Mouse (Mus musculus): Measurements from ENCODE around the gene Ift88.

Ift88 gene

GRCm38 (mm10) chr14:57533841-57534240 lies 110.0 kb downstream of the Ift88 start:
- DNase-seq: peak; percentile 89

GRCm38 (mm10) chr14:57534346-57534745 lies 110.5 kb downstream of the Ift88 start:
- DNase-seq: peak; percentile 94

- peak; percentile 99 for DNase-seq
Observed at GRCm38 (mm10) chr14:57534961-57535360, 111.1 kb downstream of the Ift88 start.

- peak; percentile 95 for DNase-seq
Observed at GRCm38 (mm10) chr14:57535646-57536045, 111.8 kb downstream of the Ift88 start.

- no peak for DNase-seq
Observed at GRCm38 (mm10) chr14:57536820-57537219, 113.0 kb downstream of the Ift88 start.

GRCm38 (mm10) chr14:57537261-57538015 lies 113.6 kb downstream of the Ift88 start:
- peak; percentile 94 for DNase-seq

GRCm38 (mm10) chr14:57540683-57541082 lies 116.8 kb downstream of the Ift88 start:
- DNase-seq: no peak

- no peak for DNase-seq
Observed at GRCm38 (mm10) chr14:57542231-57542630, 118.4 kb downstream of the Ift88 start.

GRCm38 (mm10) chr14:57543420-57544039 lies 119.7 kb downstream of the Ift88 start:
- no peak for DNase-seq

- peak; percentile 65 for DNase-seq
Observed at GRCm38 (mm10) chr14:57545526-57545925, 121.7 kb downstream of the Ift88 start.

- DNase-seq: peak; percentile 34
Observed at GRCm38 (mm10) chr14:57546131-57546530, 122.3 kb downstream of the Ift88 start.

GRCm38 (mm10) chr14:57546557-57547021 lies 122.7 kb downstream of the Ift88 start:
- no peak for DNase-seq

- no peak for DNase-seq
Observed at GRCm38 (mm10) chr14:57547062-57547461, 123.2 kb downstream of the Ift88 start.

GRCm38 (mm10) chr14:57552945-57553344 lies 129.1 kb downstream of the Ift88 start:
- DNase-seq: no peak

- peak; percentile 45 for DNase-seq
Observed at GRCm38 (mm10) chr14:57554434-57554833, 130.6 kb downstream of the Ift88 start.

- peak; percentile 45 for DNase-seq
Observed at GRCm38 (mm10) chr14:57555471-57556070, 131.7 kb downstream of the Ift88 start.

GRCm38 (mm10) chr14:57556922-57557321 lies 133.1 kb downstream of the Ift88 start:
- DNase-seq: no peak

GRCm38 (mm10) chr14:57565626-57566025 lies 141.8 kb downstream of the Ift88 start:
- DNase-seq: peak; percentile 54
